Mouse (Mus musculus): Measurements from ENCODE around the gene Plcb1. TPM values are rescaled to one million over a fixed set of nuclear protein-coding genes. Genes with fewer than 3 reads are reported as not detected.

Plcb1 gene
- polyA plus RNA-seq, 1 experiment, result 2.1 TPM

DNA sequence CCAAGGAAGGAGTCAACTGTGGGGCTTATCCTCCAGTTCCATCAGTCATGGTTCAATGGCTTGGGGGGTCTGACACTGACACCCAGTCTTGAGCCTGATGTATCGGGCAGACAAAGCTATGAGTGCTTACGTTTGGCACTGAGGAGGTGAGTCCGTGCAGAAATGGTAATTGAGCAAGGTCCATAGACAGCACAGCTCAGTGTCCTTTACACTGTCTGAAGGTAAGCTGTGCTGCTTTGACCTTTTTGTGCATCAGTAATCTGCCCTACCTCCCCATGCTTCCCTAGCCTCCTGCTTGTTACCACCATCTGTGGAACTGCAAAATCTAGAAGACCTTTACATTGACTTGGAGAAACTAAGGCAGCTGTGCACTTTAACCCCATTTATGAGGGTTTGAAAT, 127.7 kb downstream of the Plcb1 start:
- Histone ChIP-seq H3K4me1 (ENCODE audit: control insufficient read depth, insufficient read depth, insufficient read length, low read length) (no peaks in the 10 kb centered on the region), H3K27ac (ENCODE audit: insufficient read depth, low read depth, low read length) (no peak overlapping the region), H3K27me3 (ENCODE audit: control insufficient read depth, insufficient read depth, low read length) (no peaks in the 10 kb centered on the region), H3K4me3 (ENCODE audit: low read depth, low read length) (no peak overlapping the region), H3K36me3 (ENCODE audit: control insufficient read depth, insufficient read depth, low read length) (no peaks in the 10 kb centered on the region)
- TF ChIP-seq POLR2A (IDR thresholded peaks at IDR 0.05; ENCODE audit: low read depth, low read length) (no peak), CTCF (IDR thresholded peaks at IDR 0.05; ENCODE audit: extremely low read depth, insufficient read length, insufficient replicate concordance, low read depth, low read length) (no peak)
- WGBS, result 86% methylated on average over 3 of the region's 3 CpGs

DNA sequence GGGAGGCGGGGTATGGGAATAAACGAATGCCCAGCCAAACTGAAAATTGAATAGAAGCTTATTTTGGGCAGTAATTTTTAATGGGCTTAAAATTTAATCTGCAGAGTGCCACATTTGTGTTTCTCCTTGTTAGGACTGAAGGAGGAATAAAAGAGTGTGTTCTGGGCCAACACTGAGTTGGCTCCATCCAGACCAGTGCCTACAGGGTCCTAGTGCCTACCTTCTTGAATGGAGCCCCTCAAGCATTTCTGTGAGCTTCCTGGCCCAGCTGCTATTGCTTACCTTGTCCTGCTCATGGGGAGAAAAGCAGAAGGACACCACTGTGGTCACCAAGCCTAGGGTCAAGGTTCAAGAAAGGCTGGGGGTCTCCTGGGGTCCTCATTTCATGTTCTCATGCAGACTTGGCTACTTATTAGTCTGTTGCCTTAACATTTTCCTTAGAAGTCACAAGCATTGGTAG, 128.3 kb downstream of the Plcb1 start:
- Histone ChIP-seq H3K4me1 (ENCODE audit: control insufficient read depth, insufficient read depth, insufficient read length, low read length) (no peaks in the 10 kb centered on the region), H3K27ac (ENCODE audit: insufficient read depth, low read depth, low read length) (no peak overlapping the region)

DNA sequence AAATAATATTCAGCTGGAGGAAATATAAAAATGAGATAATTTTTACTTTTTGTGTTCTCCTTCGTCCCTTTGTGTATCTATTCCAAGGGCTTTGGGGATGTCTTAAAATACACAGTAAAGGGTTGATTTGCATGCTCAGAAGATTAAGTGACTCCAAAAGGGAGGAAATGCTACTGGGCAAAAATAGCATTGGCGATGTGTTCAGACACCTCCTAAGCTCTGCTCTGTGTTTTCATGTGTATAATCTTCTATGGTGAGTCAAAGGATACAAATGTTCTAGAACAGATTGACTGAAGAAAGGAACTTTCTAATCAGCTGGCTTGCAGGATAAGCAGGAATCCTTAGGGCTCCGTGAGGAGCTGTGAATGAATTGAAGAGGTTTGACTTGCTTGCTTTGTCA, 129.2 kb downstream of the Plcb1 start:
- TF ChIP-seq POLR2A (IDR thresholded peaks at IDR 0.05; ENCODE audit: low read depth, low read length) (no peak), CTCF (IDR thresholded peaks at IDR 0.05; ENCODE audit: extremely low read depth, insufficient read length, insufficient replicate concordance, low read depth, low read length) (no peak)
- no peaks in the 10 kb centered on the region for H3K36me3 ChIP-seq (ENCODE audit: control insufficient read depth, insufficient read depth, low read length)
- WGBS, result 72% methylated on average over 3 of the region's 3 CpGs
- no peak overlapping the region for H3K4me3 ChIP-seq (ENCODE audit: low read depth, low read length)
- no peaks in the 10 kb centered on the region for H3K4me1 ChIP-seq (ENCODE audit: control insufficient read depth, insufficient read depth, insufficient read length, low read length)
- H3K27me3 ChIP-seq (ENCODE audit: control insufficient read depth, insufficient read depth, low read length), result no peaks in the 10 kb centered on the region
- no peak overlapping the region for H3K27ac ChIP-seq (ENCODE audit: insufficient read depth, low read depth, low read length)

More for the DNA sequence above, 128.3 kb downstream of the Plcb1 start:
- Histone ChIP-seq H3K4me3 (ENCODE audit: low read depth, low read length) (no peak overlapping the region), H3K36me3 (ENCODE audit: control insufficient read depth, insufficient read depth, low read length) (no peaks in the 10 kb centered on the region), H3K27me3 (ENCODE audit: control insufficient read depth, insufficient read depth, low read length) (no peaks in the 10 kb centered on the region)
- TF ChIP-seq CTCF (IDR thresholded peaks at IDR 0.05; ENCODE audit: extremely low read depth, insufficient read length, insufficient replicate concordance, low read depth, low read length) (no peak), POLR2A (IDR thresholded peaks at IDR 0.05; ENCODE audit: low read depth, low read length) (no peak)
- WGBS, result 65% methylated on average over 2 of the region's 2 CpGs

DNA sequence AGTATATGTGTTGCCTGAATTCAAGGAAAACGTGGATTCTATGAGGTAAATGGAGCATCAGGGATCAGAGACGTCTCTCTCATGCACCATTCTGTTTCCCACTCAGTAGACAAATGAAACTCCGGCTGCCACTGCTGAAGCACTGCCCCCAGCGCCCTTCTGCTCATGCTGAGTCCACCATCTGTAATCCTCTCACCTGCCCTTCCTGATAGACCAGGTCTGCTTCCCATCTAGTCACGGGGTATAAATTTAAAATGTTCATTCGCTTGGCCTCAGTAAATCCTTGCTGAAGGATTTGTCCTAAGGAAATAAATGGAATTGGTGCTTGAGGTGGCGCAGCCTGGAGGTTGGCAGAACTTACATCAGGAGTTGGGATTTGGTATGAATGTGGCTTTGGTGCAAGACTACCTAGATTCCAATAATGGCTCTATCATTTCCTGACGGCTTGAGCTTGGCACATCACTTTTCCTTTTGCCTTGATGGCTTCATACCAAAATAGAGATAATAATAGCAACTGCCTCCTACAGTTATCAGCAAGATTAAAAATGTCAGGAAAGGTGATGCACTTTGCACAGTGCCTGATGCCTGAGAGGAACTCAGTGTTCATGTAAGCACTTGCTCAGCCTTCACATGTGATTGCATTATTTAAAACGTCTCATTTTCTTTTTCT, 134.9 kb downstream of the Plcb1 start:
- TF ChIP-seq CTCF (IDR thresholded peaks at IDR 0.05; ENCODE audit: extremely low read depth, insufficient read length, insufficient replicate concordance, low read depth, low read length) (no peak), POLR2A (IDR thresholded peaks at IDR 0.05; ENCODE audit: low read depth, low read length) (no peak)

DNA sequence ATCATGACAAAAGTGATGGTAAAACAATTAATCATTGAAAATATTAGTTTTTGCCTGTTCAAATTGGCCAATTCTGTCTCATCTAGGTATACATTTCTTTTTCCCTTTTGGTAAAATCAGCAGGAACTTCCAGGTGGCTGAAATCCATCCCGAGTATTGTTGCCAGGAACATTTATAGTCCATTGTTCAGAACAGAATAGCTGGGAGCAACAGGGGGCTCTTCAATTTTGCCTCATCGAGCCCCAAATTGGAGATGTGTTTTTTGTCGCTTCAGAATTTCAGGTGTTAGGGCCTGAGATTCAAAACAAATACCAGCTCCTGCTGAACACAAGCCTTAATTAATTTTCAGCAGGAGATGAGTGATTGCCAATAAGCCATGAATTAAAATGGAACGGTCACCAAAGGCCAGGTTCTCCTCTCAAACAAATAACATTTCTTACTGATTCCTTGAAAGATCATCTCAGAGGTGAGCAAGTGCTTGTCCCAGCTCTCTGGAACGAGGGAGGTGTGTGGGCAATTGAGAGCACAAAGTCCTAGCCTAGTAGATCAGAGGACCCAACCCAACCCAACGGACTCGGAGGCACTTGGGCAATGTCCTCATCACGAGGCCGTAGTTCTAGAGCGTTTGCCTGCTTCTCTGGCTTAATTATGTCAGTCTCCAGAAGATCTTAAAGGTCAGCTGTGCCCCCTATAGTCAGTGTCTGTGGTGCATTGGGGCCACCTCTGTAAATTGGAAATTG, 136.9 kb downstream of the Plcb1 start:
- H3K4me1 ChIP-seq (ENCODE audit: control insufficient read depth, insufficient read depth, insufficient read length, low read length), result no peaks in the 10 kb centered on the region
- WGBS, result 56% methylated on average over 10 of the region's 10 CpGs
- H3K4me3 ChIP-seq (ENCODE audit: low read depth, low read length), result no peak overlapping the region
- H3K27ac ChIP-seq (ENCODE audit: insufficient read depth, low read depth, low read length), result no peak overlapping the region
- no peaks in the 10 kb centered on the region for H3K36me3 ChIP-seq (ENCODE audit: control insufficient read depth, insufficient read depth, low read length)
- no peak for TF ChIP-seq CTCF (IDR thresholded peaks at IDR 0.05; ENCODE audit: extremely low read depth, insufficient read length, insufficient replicate concordance, low read depth, low read length)
- TF ChIP-seq POLR2A (IDR thresholded peaks at IDR 0.05; ENCODE audit: low read depth, low read length), result no peak
- no peaks in the 10 kb centered on the region; the same call in 1 of the 2 replicates for H3K27me3 ChIP-seq (ENCODE audit: control insufficient read depth, insufficient read depth, low read length)

More for the DNA sequence above, 134.9 kb downstream of the Plcb1 start:
- H3K4me3 ChIP-seq (ENCODE audit: low read depth, low read length), result no peak overlapping the region
- no peaks in the 10 kb centered on the region for H3K36me3 ChIP-seq (ENCODE audit: control insufficient read depth, insufficient read depth, low read length)
- no peaks in the 10 kb centered on the region for H3K4me1 ChIP-seq (ENCODE audit: control insufficient read depth, insufficient read depth, insufficient read length, low read length)
- 80% methylated on average over 9 of the region's 9 CpGs for WGBS
- H3K27ac ChIP-seq (ENCODE audit: insufficient read depth, low read depth, low read length), result no peak overlapping the region
- no peaks in the 10 kb centered on the region; the same call in 1 of the 2 replicates for H3K27me3 ChIP-seq (ENCODE audit: control insufficient read depth, insufficient read depth, low read length)

DNA sequence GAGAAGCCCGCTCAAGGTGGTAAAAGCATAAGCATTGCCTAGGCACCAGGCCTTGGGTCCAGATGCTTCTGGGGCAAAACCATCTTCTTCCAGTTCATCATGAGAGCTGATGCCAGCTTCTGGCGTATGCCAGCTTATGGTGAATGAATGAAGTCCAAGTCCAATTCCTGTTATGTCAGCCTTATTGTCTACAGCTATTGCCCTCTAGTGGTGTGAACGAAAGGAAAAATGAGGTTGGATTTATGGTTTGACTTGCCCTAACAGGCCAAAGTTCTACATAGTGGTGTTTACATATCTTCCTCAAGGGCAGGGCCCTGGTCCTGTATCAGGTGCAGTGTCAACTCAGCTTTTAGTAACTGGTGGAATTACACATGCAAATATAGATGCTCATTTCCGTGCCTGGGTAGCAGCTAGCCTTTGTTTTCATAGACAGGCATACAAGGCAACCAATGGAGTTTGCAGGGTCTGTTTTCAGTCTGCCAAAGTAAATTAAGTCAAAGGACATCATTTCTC, 138.3 kb downstream of the Plcb1 start:
- no peaks in the 10 kb centered on the region for H3K4me1 ChIP-seq (ENCODE audit: control insufficient read depth, insufficient read depth, insufficient read length, low read length)
- H3K4me3 ChIP-seq (ENCODE audit: low read depth, low read length), result no peak overlapping the region
- TF ChIP-seq CTCF (IDR thresholded peaks at IDR 0.05; ENCODE audit: extremely low read depth, insufficient read length, insufficient replicate concordance, low read depth, low read length) (no peak), POLR2A (IDR thresholded peaks at IDR 0.05; ENCODE audit: low read depth, low read length) (no peak)
- WGBS, result 80% methylated on average over 4 of the region's 4 CpGs
- no peaks in the 10 kb centered on the region for H3K36me3 ChIP-seq (ENCODE audit: control insufficient read depth, insufficient read depth, low read length)
- no peak overlapping the region for H3K27ac ChIP-seq (ENCODE audit: insufficient read depth, low read depth, low read length)
- H3K27me3 ChIP-seq (ENCODE audit: control insufficient read depth, insufficient read depth, low read length), result no peaks in the 10 kb centered on the region; the same call in 1 of the 2 replicates

DNA sequence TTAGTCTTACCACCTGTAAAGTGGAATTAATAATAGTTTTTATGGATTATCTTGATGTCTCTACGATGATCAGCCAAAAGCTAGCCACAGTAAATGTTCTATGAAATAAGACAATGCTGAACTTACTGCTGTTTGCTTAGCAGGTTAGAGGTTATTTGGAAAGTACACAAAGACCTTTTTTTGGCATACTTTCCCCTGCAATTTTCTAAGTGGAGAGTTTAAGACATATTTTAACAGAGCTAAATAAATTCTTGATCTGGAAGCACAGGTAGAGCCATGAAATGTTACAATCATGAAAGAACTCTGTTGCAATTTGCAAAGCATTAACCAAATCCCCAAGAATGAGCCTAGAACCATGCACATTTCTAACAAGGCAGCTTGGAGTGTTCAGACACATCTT, 140.4 kb downstream of the Plcb1 start:
- TF ChIP-seq CTCF (IDR thresholded peaks at IDR 0.05; ENCODE audit: extremely low read depth, insufficient read length, insufficient replicate concordance, low read depth, low read length) (no peak), POLR2A (IDR thresholded peaks at IDR 0.05; ENCODE audit: low read depth, low read length) (no peak)
- 58% methylated on average over 1 of the region's 1 CpGs for WGBS
- Histone ChIP-seq H3K36me3 (ENCODE audit: control insufficient read depth, insufficient read depth, low read length) (no peaks in the 10 kb centered on the region), H3K4me3 (ENCODE audit: low read depth, low read length) (no peak overlapping the region), H3K27me3 (ENCODE audit: control insufficient read depth, insufficient read depth, low read length) (no peaks in the 10 kb centered on the region; the same call in 1 of the 2 replicates), H3K4me1 (ENCODE audit: control insufficient read depth, insufficient read depth, insufficient read length, low read length) (no peaks in the 10 kb centered on the region), H3K27ac (ENCODE audit: insufficient read depth, low read depth, low read length) (no peak overlapping the region)
